ENCODE assay signal across 10 mouse cellular contexts in genomic region chr14:122490441-122491328, GRCm38 (mm10). TPM values are rescaled to one million over a fixed set of nuclear protein-coding genes. Genes with fewer than 3 reads are reported as not detected.
A peak's percentile ranks its signal among the peaks of the same experiment; 100 is the strongest.
DNase-seq lines count a peak whose midpoint lies in the region; ATAC-seq and TF ChIP-seq lines count a peak whose summit lies in the region.
"Had no signal": no experiment of that assay in that cellular context is flagged by ENCODE, and none has a peak within 500 bp of the region (broad histone marks: within the 10 kb centered on the region; RNA-seq: fewer than 3 reads in every experiment).

TSS of gene Gm10837 (plus strand) at chr14:122490586.

- no peak within 1 kb of the TSS for H3K9ac ChIP-seq in kidney, embryonic 14.5 days (ENCODE audit: low read depth, low read length)

- H3K36me3 ChIP-seq in kidney, embryonic 14.5 days (ENCODE audit: control insufficient read depth, insufficient read depth, low read length) = no peaks in the 10 kb centered on the region
- no peaks in the 10 kb centered on the region for H3K36me3 ChIP-seq in midbrain, embryonic 10.5 days

- no peaks in the 10 kb centered on the region for H3K4me1 ChIP-seq in kidney, embryonic 14.5 days (ENCODE audit: control insufficient read depth, insufficient read depth, low read length)
- no peaks in the 10 kb centered on the region; the same call in 1 of the 2 replicates for H3K4me1 ChIP-seq in cerebellum, adult 2 months (ENCODE audit: control insufficient read depth, insufficient read depth, low read length)
- peaks cover 26% of the 10 kb centered on the region for H3K4me1 ChIP-seq in midbrain, embryonic 10.5 days

- peak; percentile 44; the same call in 1 of the 2 replicates for TF ChIP-seq POLR2A in cerebellum, adult 2 months (IDR thresholded peaks at IDR 0.05; ENCODE audit: borderline replicate concordance, insufficient read depth, low read length)

- H3K9me3 ChIP-seq in kidney, embryonic 14.5 days (ENCODE audit: control insufficient read depth, low read length) = no peaks in the 10 kb centered on the region
- H3K9me3 ChIP-seq in midbrain, embryonic 10.5 days (replicated peaks) = peaks cover 10% of the 10 kb centered on the region; the same call in 1 of the 2 replicates

- no peak within 1 kb of the TSS for H3K27ac ChIP-seq in kidney, embryonic 14.5 days (ENCODE audit: low read depth, low read length)
- H3K27ac ChIP-seq in cerebellum, adult 2 months (ENCODE audit: insufficient read depth, low read length) = peak within 1 kb of the TSS; percentile 98
- peak within 1 kb of the TSS; percentile 71 for H3K27ac ChIP-seq in midbrain, embryonic 10.5 days (replicated peaks)

- H3K4me3 ChIP-seq in kidney, embryonic 14.5 days (ENCODE audit: low read length) = peak within 1 kb of the TSS; percentile 26
- peak within 1 kb of the TSS; percentile 59 for H3K4me3 ChIP-seq in cerebellum, adult 2 months (replicated peaks; ENCODE audit: insufficient read depth, low read depth, low read length)
- H3K4me3 ChIP-seq in midbrain, embryonic 10.5 days = peak within 1 kb of the TSS; percentile 46

- no peak for TF ChIP-seq CTCF in cerebellum, adult 2 months (IDR thresholded peaks at IDR 0.05; ENCODE audit: borderline replicate concordance, insufficient read depth, low read depth, low read length)

- peak; percentile 77 for ATAC-seq in kidney, embryonic 14.5 days (ENCODE audit: low FRiP score, low TSS enrichment)
- ATAC-seq in granulocyte monocyte progenitor cell, adult 5-6 weeks (replicated peaks; ENCODE audit: poor library complexity, severe bottlenecking) = peak; percentile 60
- no peak for ATAC-seq in erythroid progenitor cell, adult 5-6 weeks (replicated peaks; ENCODE audit: low FRiP score, poor library complexity, severe bottlenecking)

- H3K4me2 ChIP-seq in kidney, embryonic 14.5 days (replicated peaks; ENCODE audit: low read depth, low read length) = peak within 1 kb of the TSS; percentile 34

- peaks cover 59% of the 10 kb centered on the region for H3K27me3 ChIP-seq in kidney, embryonic 14.5 days (ENCODE audit: control insufficient read depth, insufficient read depth, low read length)
- H3K27me3 ChIP-seq in cerebellum, adult 2 months (ENCODE audit: control insufficient read depth, insufficient read depth, low read length) = no peaks in the 10 kb centered on the region
- peaks cover 83% of the 10 kb centered on the region for H3K27me3 ChIP-seq in midbrain, embryonic 10.5 days (ENCODE audit: low read depth, poor library complexity, severe bottlenecking)

- DNase-seq in kidney, adult 11 months = no peak
- DNase-seq in cerebellum, adult 2 months = peak; percentile 77 to 83
- DNase-seq in midbrain, embryonic 10.5 days (ENCODE audit: low spot score) = peak; percentile 68
- no peak for DNase-seq in thymus, postnatal 25 days
- DNase-seq in ovary, postnatal 10 days (ENCODE audit: low spot score) = no peak

- 2% methylated on average over 47 of the region's 51 CpGs for WGBS in kidney, embryonic 14.5 days
- 2% methylated on average over 51 of the region's 51 CpGs for WGBS in cerebellum, adult 2 months
- WGBS in midbrain, embryonic 10.5 days = 2% methylated on average over 51 of the region's 51 CpGs

RNA-seq across cellular contexts. Expression of gene Gm10837, which starts in this region (rescaled TPM):
- not detected in 2 replicates for polyA plus RNA-seq in kidney, embryonic 14.5 days (2014; fragmentation: Nextera tagmentation; extraction: Ambion mirVana)
- 2.7 TPM in 2 replicates for polyA plus RNA-seq in cerebellum, adult 2 months (2012; rRNA removed)
- not detected in 2 replicates for total RNA-seq in granulocyte monocyte progenitor cell, adult 5-6 weeks (2014; fragmentation: Nextera tagmentation)
- not detected in 2 replicates for total RNA-seq in granulocyte monocyte progenitor cell, adult 5-6 weeks (2017)
- polyA plus RNA-seq in midbrain, embryonic 10.5 days (2016; fragmentation: Nextera tagmentation; extraction: Ambion mirVana) = 0.07 and 0.25 TPM in 2 replicates
- not detected in 2 replicates for total RNA-seq in erythroid progenitor cell, adult 5-6 weeks (2015; ENCODE audit: low replicate concordance)
- not detected in 2 replicates for total RNA-seq in erythroid progenitor cell, adult 5-6 weeks (2017; ENCODE audit: low replicate concordance)
- total RNA-seq: MEL had no signal
- polyA plus RNA-seq: large intestine, adult 2 months had no signal

Comparison
In these comparisons a context has a peak if more than half of its experiments do, and no peak if none do; other contexts are left out.
1. Peak in ATAC-seq, H3K4me3 ChIP-seq and H3K4me2 ChIP-seq in kidney, embryonic 14.5 days; RNA of the gene not detected or under 1 TPM.
2. Peak in ATAC-seq in granulocyte monocyte progenitor cell, adult 5-6 weeks; RNA of the gene not detected or under 1 TPM.
3. Peak in DNase-seq, H3K4me3 ChIP-seq and H3K27ac ChIP-seq in midbrain, embryonic 10.5 days; RNA of the gene not detected or under 1 TPM.
4. DNase-seq: peak in cerebellum, adult 2 months (2 of 2); none in kidney, adult 11 months (single experiment), thymus, postnatal 25 days (single experiment) and ovary, postnatal 10 days (single experiment).
5. Peak in every context shown above with its lines, with median percentiles within 50 percentile points of each other: H3K4me3 ChIP-seq.